Mouse (Mus musculus) kidney, adult 11 months (tissue): ENCODE data around the gene Mpdu1.

ENCODE experiments used
- DNase-seq: peaks from one replicate; pipeline ENCODE4 v3.0.0; 2022

Gene Mpdu1

GRCm38 (mm10) chr11:69689891-69690290 is 27.4 kb upstream of the Mpdu1 start:
- DNase-seq = peak; percentile 58

GRCm38 (mm10) chr11:69687061-69687460 is 24.6 kb upstream of the Mpdu1 start:
- no peak for DNase-seq

- peak; percentile 69 for DNase-seq
These were observed 23.9 kb upstream of the Mpdu1 start for GRCm38 (mm10) chr11:69686377-69686776.

- DNase-seq = peak; percentile 94
These were observed 23.2 kb upstream of the Mpdu1 start, which contains the start of gene Tnfsf13 for GRCm38 (mm10) chr11:69685526-69686148. Gene Tnfsf13 (minus strand): TSS chr11:69685784.

- no peak for DNase-seq
These were observed 22.5 kb upstream of the Mpdu1 start for GRCm38 (mm10) chr11:69684936-69685335.

GRCm38 (mm10) chr11:69684128-69684745 is 21.8 kb upstream of the Mpdu1 start:
- DNase-seq = no peak

GRCm38 (mm10) chr11:69683576-69683975 is 21.1 kb upstream of the Mpdu1 start:
- DNase-seq = no peak

GRCm38 (mm10) chr11:69682840-69683533 is 20.5 kb upstream of the Mpdu1 start:
- peak; percentile 80 for DNase-seq

GRCm38 (mm10) chr11:69682209-69682839 is 19.9 kb upstream of the Mpdu1 start:
- DNase-seq = peak; percentile 37

- DNase-seq = peak; percentile 94
These were observed 19.1 kb upstream of the Mpdu1 start, which contains the start of gene Senp3 for GRCm38 (mm10) chr11:69681314-69682208. Gene Senp3 (minus strand): TSS chr11:69682084.

GRCm38 (mm10) chr11:69680136-69680855 is 17.9 kb upstream of the Mpdu1 start:
- no peak for DNase-seq

- DNase-seq = no peak
These were observed 16.7 kb upstream of the Mpdu1 start for GRCm38 (mm10) chr11:69679144-69679543.

GRCm38 (mm10) chr11:69672211-69672706 is 9.8 kb upstream of the Mpdu1 start, which contains the start of gene Eif4a1:
Gene Eif4a1 (minus strand): TSS chr11:69672423.
- peak; percentile 100 for DNase-seq

- no peak for DNase-seq
These were observed 9.3 kb upstream of the Mpdu1 start for GRCm38 (mm10) chr11:69671726-69672124.

GRCm38 (mm10) chr11:69670786-69671725 is 8.6 kb upstream of the Mpdu1 start:
- peak; percentile 91 for DNase-seq

- DNase-seq = no peak
These were observed 4.2 kb upstream of the Mpdu1 start for GRCm38 (mm10) chr11:69666665-69667005.

GRCm38 (mm10) chr11:69665961-69666664 is 3.7 kb upstream of the Mpdu1 start, which contains the start of gene Cd68:
Gene Cd68 (minus strand): TSS chr11:69666153.
- DNase-seq = peak; percentile 37

- DNase-seq = no peak
These were observed 3.1 kb upstream of the Mpdu1 start for GRCm38 (mm10) chr11:69665457-69665960.

GRCm38 (mm10) chr11:69664841-69665240 is 2.4 kb upstream of the Mpdu1 start:
- DNase-seq = no peak
